Mouse (Mus musculus) midbrain, embryonic 10.5 days (tissue): ENCODE data around the gene Lsp1. TPM values are rescaled to one million over a fixed set of nuclear protein-coding genes. Genes with fewer than 3 reads are reported as not detected.

Experiments
- DNase-seq: peaks from one replicate; pipeline ENCODE4 v3.0.0-alpha.2; 2017; ENCODE audit warnings: low spot score
- H3K27ac ChIP-seq: fragments of 300-500 bp; sonication (generic); replicated peaks from 2 replicates; pipeline ENCODE4 v1.5.1; 2016; ENCODE audit warnings: mild to moderate bottlenecking
- H3K27me3 ChIP-seq: fragments of 300-500 bp; sonication (generic); 2 replicates; pipeline ENCODE4 v1.6.1; 2016; ENCODE audit warnings: low read depth, mild to moderate bottlenecking; ENCODE audit not compliant: poor library complexity, severe bottlenecking
- H3K36me3 ChIP-seq: fragments of 300-500 bp; sonication (generic); 2 replicates; pipeline ENCODE4 v1.6.1; 2016; ENCODE audit warnings: mild to moderate bottlenecking, moderate library complexity
- H3K4me1 ChIP-seq: fragments of 300-500 bp; sonication (generic); 2 replicates; pipeline ENCODE4 v1.6.1; 2016
- H3K4me3 ChIP-seq: fragments of 300-500 bp; sonication (generic); 2 replicates; pipeline ENCODE4 v1.5.1; 2016; ENCODE audit warnings: mild to moderate bottlenecking, moderate library complexity
- H3K9me3 ChIP-seq: fragments of 300-500 bp; sonication (generic); replicated peaks from 2 replicates; pipeline ENCODE4 v1.6.1; 2016; ENCODE audit warnings: mild to moderate bottlenecking
- WGBS: fragments of 180-500 bp; shearing (Covaris S2); methylation state at CpG from one replicate; pipeline ENCODE4 v1.1.7; 2016; 5-methylcytosine and 5-hydroxymethylcytosine counted together
- polyA plus RNA-seq: library from polyadenylated mRNA; unstranded; fragments of >200 nt; fragmentation: Nextera tagmentation; extraction: Ambion mirVana; gene quantifications from 2 replicates; pipeline ENCODE4 v1.2.1, GENCODE M21; 2016

Lsp1 gene
- polyA plus RNA-seq, 1 experiment from 2014 or later: 14.2 TPM

GRCm38 (mm10) chr7:142434137-142434865, 26.3 kb upstream of the Lsp1 start, which contains the start of gene Syt8:
Gene Syt8 (plus strand): TSS chr7:142434850.
- DNase-seq: no peak
- no peak within 1 kb of the TSS for H3K4me3 ChIP-seq
- peaks cover 28% of the 10 kb centered on the region for H3K27me3 ChIP-seq
- no peak within 1 kb of the TSS for H3K27ac ChIP-seq
- H3K4me1 ChIP-seq: peaks cover 3% of the 10 kb centered on the region; the same call in 1 of the 2 replicates
- 86% methylated on average over 10 of the region's 10 CpGs for WGBS
- H3K36me3 ChIP-seq: no peaks in the 10 kb centered on the region
- no peaks in the 10 kb centered on the region for H3K9me3 ChIP-seq

DNA sequence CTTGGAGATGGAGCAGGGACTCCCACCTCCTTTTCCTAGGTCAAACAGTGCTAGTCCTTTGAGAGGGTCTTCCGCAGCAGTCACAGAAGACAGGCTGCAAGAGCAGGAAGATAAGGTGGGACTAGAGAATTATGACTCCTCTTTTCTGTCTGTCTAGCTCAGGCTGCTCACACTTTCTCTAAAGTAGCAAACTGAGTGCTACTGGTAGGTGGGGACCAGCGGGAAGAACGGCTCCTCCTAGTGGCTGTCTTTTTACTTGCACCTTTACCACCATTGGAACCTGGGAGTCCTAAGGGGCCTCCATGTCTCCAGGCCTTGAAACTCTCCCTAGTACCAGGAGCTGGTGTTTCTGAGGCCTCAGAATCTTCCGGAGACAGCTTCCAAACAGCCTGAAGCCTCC, 25.1 kb upstream of the Lsp1 start:
- Histone ChIP-seq H3K27me3 (peaks cover 27% of the 10 kb centered on the region), H3K27ac (no peak overlapping the region), H3K36me3 (no peaks in the 10 kb centered on the region), H3K4me3 (no peak overlapping the region), H3K9me3 (no peaks in the 10 kb centered on the region), H3K4me1 (peaks cover 5% of the 10 kb centered on the region)
- 23% methylated on average over 4 of the region's 4 CpGs for WGBS
- peak; percentile 66 for DNase-seq

DNA sequence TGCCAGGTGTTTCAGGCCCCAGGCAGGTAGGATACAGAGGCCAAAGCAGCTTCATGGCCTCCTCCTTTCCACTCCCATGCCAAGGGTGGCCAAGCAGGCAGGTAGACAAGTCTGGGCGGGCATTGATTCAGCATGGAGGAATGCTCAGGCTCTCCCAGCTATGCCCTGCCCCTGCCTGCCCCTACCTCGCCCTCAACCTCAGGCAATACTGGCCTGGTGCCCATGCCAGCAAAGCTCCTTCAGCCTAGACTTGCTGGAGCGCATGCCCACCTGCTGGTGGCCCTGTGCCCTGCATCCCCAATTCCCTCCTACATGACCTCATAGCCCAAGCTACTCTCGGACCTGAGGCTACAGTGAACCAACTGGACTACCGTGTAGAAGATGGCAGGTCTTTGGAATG, 23.3 kb upstream of the Lsp1 start:
- Histone ChIP-seq H3K36me3 (no peaks in the 10 kb centered on the region), H3K27me3 (peaks cover 27% of the 10 kb centered on the region), H3K9me3 (no peaks in the 10 kb centered on the region), H3K27ac (no peak overlapping the region), H3K4me1 (peaks cover 15% of the 10 kb centered on the region), H3K4me3 (no peak overlapping the region)
- DNase-seq: no peak
- WGBS: 86% methylated on average over 5 of the region's 5 CpGs

DNA sequence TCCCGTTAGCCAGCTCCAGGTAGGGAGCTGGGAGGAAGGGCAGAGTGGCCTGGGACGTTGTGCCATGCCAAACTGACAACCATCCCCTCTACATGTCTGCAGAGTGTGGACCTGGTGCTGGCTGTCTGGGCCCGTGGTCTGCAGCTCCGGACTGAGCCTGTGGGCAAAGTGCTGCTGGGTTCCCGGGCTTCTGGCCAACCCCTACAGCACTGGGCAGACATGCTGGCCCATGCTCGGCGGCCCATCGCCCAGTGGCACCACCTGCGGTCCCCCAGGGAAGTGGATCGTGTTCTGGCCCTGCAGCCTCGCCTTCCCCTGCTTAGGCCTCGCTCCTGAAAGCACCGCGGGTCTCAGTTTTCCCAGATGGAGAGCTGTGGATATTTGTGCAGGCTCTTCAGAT, 20.6 kb upstream of the Lsp1 start:
- DNase-seq: no peak
- peak overlapping the region; percentile 60; the same call in 1 of the 2 replicates for H3K27ac ChIP-seq
- peaks cover 21% of the 10 kb centered on the region for H3K27me3 ChIP-seq
- no peaks in the 10 kb centered on the region for H3K36me3 ChIP-seq
- 88% methylated on average over 14 of the region's 14 CpGs for WGBS
- H3K4me1 ChIP-seq: peaks cover 13% of the 10 kb centered on the region
- no peak overlapping the region for H3K4me3 ChIP-seq
- H3K9me3 ChIP-seq: no peaks in the 10 kb centered on the region

GRCm38 (mm10) chr7:142440657-142441114, 19.9 kb upstream of the Lsp1 start:
- H3K9me3 ChIP-seq: no peaks in the 10 kb centered on the region
- H3K36me3 ChIP-seq: no peaks in the 10 kb centered on the region
- DNase-seq: peak; percentile 49
- peaks cover 16% of the 10 kb centered on the region for H3K27me3 ChIP-seq
- WGBS: 58% methylated on average over 5 of the region's 5 CpGs
- peak overlapping the region; percentile 60 for H3K27ac ChIP-seq
- no peak overlapping the region for H3K4me3 ChIP-seq
- peaks cover 13% of the 10 kb centered on the region for H3K4me1 ChIP-seq

DNA sequence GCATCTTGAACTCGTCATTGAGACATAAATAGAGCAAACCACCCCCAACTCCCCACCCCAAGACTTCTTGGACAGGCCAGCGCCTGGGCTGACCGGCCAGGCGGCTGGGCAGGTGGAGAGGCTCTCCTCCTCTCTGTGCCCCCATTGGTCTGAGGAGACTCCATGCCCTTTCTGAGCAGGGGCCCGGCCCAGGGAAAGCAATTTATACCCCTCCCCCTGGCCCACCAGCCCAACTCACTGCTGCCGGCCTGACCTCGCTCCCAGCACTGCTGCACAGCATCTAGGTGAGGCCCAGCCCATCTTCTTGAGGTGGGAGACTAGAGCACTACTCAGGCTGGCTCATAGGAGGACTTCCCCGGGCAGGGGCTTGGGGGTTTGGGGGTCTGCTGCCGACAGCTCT, 19.0 kb upstream of the Lsp1 start, which contains the start of gene Tnni2:
TSS of gene Tnni2 (plus strand) at position 224 of the 400 bp plus-strand sequence.
- Histone ChIP-seq H3K9me3 (no peaks in the 10 kb centered on the region), H3K4me3 (no peak within 1 kb of the TSS), H3K27me3 (peaks cover 14% of the 10 kb centered on the region), H3K27ac (peak within 1 kb of the TSS; percentile 60), H3K4me1 (peaks cover 13% of the 10 kb centered on the region), H3K36me3 (no peaks in the 10 kb centered on the region)
- no peak for DNase-seq
- 85% methylated on average over 9 of the region's 9 CpGs for WGBS

DNA sequence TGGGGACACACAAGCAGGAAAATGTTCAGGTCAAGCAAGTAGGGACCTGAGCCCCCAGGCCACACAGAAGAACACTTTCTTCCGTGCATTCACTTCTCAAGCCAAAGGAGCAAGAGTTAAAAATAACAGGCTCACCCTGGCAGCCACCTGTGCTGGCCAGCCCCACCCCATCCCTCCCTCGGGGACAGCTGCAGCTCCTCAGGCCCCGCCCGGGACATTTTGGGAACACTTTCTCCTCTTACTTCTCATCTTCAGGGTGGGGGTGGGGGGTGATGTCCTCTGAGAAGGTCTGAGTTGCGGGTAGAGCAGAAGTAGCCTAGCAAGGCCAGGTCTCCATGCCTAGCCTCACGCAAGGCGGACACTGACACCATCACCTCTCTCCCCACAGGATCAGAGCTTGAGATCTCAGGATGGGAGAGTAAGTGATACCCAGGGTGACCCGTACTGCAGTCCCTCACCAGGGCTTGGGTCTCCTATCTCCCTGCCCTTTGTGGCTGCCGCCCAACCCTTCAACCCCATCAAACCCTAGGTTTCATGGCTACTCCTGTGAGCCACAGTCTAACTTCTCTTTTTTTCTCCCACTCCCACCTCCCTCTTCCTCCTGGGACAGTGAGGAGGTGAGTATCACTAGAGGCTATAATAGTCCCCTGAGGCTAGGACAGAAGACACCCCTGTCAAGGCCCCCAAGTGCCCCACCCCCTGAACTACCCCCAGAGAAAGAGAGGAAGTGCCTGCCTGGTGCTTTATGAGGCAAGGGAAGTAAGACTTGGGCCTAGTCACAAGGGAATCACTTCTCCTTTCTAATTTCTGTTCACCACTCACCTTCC, 18.3 kb upstream of the Lsp1 start:
- no peak for DNase-seq
- H3K27ac ChIP-seq: 0 out of 2 replicates have a peak overlapping the region, but pooled peaks have one; percentile 17
- no peaks in the 10 kb centered on the region for H3K9me3 ChIP-seq
- H3K36me3 ChIP-seq: no peaks in the 10 kb centered on the region
- H3K27me3 ChIP-seq: peaks cover 13% of the 10 kb centered on the region
- H3K4me3 ChIP-seq: no peak overlapping the region
- H3K4me1 ChIP-seq: peaks cover 13% of the 10 kb centered on the region
- WGBS: 81% methylated on average over 9 of the region's 9 CpGs

GRCm38 (mm10) chr7:142442908-142443420, 17.6 kb upstream of the Lsp1 start:
- H3K36me3 ChIP-seq: no peaks in the 10 kb centered on the region
- H3K27me3 ChIP-seq: peaks cover 13% of the 10 kb centered on the region
- peaks cover 13% of the 10 kb centered on the region for H3K4me1 ChIP-seq
- DNase-seq: no peak
- no peak overlapping the region for H3K4me3 ChIP-seq
- 92% methylated on average over 7 of the region's 7 CpGs for WGBS
- H3K9me3 ChIP-seq: no peaks in the 10 kb centered on the region
- peak overlapping the region; percentile 5; the same call in 1 of the 2 replicates for H3K27ac ChIP-seq

DNA sequence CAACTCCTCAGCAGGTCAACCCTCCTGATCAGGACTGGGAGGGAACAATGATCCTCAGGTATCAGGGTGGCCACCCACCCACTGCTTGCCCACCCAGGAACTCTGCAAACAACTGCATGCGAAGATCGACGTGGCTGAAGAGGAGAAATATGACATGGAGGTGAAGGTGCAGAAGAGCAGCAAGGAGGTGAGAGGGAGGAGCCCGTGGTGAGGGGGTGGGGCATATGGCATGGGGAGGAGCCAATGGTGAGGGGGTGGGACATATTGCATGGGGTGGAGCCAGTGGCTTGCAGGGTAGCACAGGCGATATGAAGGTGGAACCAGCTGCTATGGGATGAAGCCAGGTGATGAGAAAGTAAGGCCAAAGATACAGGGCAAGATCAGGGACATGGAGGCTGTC, 17.1 kb upstream of the Lsp1 start:
- Histone ChIP-seq H3K27ac (0 out of 2 replicates have a peak overlapping the region, but pooled peaks have one; percentile 1), H3K9me3 (no peaks in the 10 kb centered on the region), H3K27me3 (peaks cover 13% of the 10 kb centered on the region), H3K4me1 (peaks cover 13% of the 10 kb centered on the region), H3K4me3 (no peak overlapping the region), H3K36me3 (no peaks in the 10 kb centered on the region)
- no peak for DNase-seq
- 85% methylated on average over 5 of the region's 5 CpGs for WGBS

GRCm38 (mm10) chr7:142444171-142444570, 16.4 kb upstream of the Lsp1 start:
- no peak for DNase-seq
- peaks cover 9% of the 10 kb centered on the region for H3K27me3 ChIP-seq
- no peak overlapping the region for H3K4me3 ChIP-seq
- H3K27ac ChIP-seq: no peak overlapping the region
- peaks cover 13% of the 10 kb centered on the region for H3K4me1 ChIP-seq
- H3K36me3 ChIP-seq: no peaks in the 10 kb centered on the region
- WGBS: 92% methylated on average over 6 of the region's 6 CpGs
- no peaks in the 10 kb centered on the region for H3K9me3 ChIP-seq

GRCm38 (mm10) chr7:142445324-142445723, 15.3 kb upstream of the Lsp1 start:
- Histone ChIP-seq H3K27me3 (no peaks in the 10 kb centered on the region), H3K27ac (no peak overlapping the region), H3K36me3 (no peaks in the 10 kb centered on the region), H3K4me3 (no peak overlapping the region), H3K9me3 (no peaks in the 10 kb centered on the region), H3K4me1 (peaks cover 13% of the 10 kb centered on the region)
- WGBS: 88% methylated on average over 6 of the region's 6 CpGs
- DNase-seq: no peak

DNA sequence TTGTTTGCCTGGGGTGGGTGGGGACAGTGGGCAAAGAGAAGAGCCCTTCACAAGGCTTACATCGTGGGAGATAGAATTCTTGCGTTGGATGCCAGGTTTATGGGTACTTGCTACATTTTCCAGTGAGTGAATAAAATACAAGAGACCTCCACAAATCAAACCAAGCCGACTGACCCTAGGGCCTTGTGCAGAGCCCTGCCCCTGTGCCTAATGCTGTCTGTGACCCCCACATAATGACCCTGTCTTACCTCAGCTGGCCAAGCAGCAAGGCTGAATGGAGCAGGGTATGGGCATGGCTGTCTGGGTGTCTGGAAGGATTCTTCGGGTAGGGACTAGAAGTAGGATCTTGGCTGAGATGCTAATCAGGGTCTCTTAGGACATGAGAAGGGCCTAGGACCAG, 14.3 kb upstream of the Lsp1 start:
- H3K27ac ChIP-seq: no peak overlapping the region
- no peaks in the 10 kb centered on the region for H3K27me3 ChIP-seq
- H3K36me3 ChIP-seq: no peaks in the 10 kb centered on the region
- no peaks in the 10 kb centered on the region for H3K9me3 ChIP-seq
- no peak overlapping the region for H3K4me3 ChIP-seq
- no peak for DNase-seq
- 91% methylated on average over 4 of the region's 4 CpGs for WGBS
- peaks cover 5% of the 10 kb centered on the region; the same call in 1 of the 2 replicates for H3K4me1 ChIP-seq
